Mouse (Mus musculus) cerebellum, adult 9-11 months (tissue): ENCODE measurements around the gene Ubp1.
A peak's percentile ranks its signal among the peaks of the same experiment; 100 is the strongest.

ENCODE experiments used
- DNase-seq: peaks from one replicate; pipeline ENCODE4 v3.0.0; 2022

The Ubp1 gene

DNA sequence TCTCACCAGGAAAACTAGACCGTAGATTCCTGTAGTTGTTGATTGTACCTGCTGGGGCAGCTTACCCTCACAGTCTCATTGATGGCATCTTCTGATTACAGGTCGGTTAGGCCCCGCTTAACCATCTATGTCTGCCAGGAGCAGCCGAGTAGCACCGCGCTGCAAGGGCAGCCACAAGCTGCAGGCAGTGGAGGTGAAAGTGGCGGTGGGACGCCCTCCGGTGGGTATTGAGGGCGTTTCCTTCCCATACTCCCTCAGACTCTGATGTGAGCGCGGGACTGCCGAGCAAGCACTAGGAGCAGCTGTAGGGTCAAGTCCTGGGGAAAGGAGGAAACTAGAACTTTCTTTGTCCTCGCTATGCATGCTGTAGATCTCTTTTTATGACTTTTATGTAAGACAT, 39.3 kb downstream of the Ubp1 start:
- no peak for DNase-seq

DNA sequence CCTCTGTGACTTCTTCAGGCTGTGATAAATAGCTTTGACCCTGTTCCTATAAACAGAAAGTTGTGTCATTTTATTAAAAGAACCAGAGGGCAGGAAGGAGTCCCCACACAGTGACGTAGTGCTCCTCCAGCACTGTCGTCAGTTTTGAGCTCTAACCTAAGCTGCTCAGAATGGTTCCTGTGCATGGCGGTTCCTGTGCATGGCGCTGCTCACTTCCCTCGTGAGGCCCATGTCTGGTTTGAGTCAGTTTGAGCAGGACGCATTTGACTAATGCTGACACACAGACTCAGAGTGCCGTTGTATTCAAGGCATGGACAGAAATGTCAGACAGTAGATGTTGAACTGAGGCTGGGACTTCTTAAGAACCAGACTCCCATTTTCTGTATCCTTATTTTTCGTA, 40.9 kb downstream of the Ubp1 start:
- no peak for DNase-seq

DNA sequence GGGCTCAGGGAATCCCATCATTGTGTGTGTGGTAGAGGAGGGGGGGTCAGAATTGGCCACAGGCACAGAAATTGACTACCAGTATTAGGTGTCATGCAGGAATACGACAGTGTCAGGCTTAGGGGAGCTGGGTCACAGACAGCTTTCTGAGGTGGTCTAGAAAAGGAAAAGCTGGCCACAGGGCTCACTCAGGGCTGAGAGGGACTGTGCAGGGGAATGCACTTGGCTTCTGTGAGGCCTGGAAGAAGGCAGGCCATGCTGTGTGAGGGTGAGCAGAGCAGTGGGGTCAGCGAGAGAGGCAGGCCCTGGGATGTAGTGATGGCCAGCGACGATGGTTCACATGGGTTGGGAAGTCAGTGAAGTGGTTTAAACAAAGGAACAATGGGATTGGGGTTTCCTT, 43.1 kb downstream of the Ubp1 start:
- no peak for DNase-seq

DNA sequence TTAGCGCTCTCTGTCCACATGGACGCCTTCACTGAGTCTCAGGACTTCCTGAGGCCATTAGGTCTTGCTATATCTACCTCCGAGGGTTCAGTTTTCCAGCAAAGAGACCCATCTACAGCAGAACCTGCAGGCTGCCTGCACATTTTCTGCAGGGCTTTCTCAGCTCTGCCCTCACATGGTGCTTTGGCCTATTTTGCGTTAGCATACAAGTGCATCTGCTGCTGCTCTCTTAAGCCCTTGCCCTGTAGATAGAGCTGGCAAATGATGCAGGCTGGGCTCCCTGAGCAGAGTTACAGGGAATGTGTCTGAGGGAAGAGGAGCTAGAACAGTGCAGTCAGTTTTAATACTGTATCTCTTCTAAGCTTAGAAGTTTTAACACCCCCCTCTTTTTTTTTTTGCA, 44.2 kb downstream of the Ubp1 start:
- DNase-seq: no peak

DNA sequence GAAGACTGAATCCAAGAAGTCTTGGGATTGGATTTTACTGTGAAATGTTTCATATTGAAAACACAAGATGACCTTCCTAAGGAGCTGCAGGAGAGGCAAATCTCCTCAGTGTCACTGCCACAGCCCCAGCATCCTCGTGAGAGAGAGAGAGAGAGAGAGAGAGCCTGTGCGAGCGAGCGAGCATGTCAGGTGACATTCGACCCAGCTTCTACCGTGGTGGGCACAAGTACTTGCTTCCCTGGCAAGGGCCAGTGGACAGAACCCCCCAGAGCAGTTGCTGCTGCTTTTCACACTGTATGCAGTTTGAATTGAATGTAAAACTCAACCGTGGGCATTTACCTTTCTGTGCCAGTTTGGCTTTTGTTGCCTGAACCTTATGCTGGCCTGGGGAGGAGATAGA, 44.7 kb downstream of the Ubp1 start:
- DNase-seq: no peak

DNA sequence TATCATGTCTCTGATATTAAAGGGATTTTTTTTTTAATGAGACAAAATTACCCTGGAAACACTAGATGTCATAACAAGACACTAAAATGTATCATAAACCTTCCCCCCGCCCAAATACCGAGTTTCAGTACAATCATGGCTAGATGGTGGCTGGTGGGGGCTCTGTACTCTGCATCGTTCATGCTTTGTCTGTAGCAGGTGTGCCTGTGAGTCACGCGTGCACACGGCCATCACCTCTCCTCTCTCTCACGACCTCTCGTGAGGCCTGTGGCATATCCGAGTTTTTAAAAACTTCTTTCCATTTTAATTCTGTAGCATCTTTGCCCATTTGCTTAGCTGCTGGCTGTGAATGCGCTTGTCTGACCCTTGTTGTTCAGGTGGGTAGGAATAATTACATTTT, 45.5 kb downstream of the Ubp1 start:
- no peak for DNase-seq

DNA sequence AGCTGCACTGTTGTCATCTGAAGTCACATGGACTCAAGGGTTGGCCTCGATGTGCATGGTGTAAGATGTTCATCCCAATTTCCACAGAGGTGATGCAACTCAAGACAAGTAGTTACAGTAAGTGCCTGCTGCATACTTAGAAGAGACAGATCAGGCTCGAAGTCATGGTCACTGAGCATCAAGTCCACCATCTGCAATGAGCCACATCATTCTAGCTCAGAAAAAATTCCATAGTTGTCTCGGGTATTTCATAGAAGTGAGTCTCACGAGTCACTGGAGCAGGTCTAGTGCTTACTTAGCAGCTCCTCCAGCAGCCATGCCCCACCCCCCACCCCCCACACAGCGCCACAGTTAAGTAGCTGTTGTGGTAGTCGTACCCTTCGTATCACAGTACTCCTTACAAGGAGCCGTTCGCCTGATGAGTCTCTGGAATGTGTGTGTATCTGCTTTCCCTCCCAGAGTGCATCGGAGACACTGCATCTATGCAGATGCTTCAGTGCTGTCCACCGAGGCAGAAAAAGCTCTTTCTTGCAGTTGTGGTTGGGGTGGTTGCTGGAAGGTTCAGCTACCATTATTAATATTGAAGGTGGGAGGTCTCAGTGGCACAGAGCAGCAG, 46.6 kb downstream of the Ubp1 start:
- DNase-seq: no peak

DNA sequence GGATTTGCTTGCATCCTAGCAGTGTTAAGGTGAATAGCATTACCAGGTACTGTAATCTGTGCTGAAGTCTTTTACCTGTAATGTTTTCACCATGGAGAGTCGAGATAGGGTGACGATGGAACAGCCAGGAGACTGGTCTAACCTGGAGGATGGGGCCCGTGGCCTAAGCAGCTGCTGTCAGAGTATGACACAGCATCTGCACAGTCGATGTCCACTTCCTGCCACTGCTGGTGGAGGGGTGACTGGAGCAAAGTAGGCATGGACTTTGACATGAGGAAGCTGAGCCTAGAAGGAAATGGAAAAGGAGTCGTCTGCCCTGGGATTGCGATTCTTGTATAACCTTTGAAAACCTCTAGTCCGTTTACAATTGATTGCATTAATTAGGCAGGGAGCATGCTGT, 47.9 kb downstream of the Ubp1 start:
- DNase-seq: no peak

DNA sequence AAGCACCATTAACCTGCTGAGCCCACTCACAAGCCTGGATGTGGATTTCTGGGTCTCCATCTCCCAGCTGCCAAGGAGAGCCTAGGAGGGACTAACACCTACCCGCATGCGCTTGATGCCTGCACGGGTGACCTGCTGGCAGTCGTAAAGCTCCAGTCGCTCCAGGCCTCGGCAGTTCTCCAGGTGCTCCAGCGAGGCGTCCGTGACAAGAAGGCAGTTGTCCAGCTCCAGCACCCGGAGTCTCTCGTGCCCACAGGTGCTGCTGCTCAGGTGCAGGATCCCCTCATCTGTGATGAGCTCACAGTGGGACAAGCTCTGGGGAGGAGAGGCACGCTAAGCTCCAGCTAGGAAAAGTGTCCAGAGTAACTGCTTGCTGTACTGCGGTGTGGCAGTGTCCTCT, 48.6 kb downstream of the Ubp1 start:
- DNase-seq: peak; percentile 51

DNA sequence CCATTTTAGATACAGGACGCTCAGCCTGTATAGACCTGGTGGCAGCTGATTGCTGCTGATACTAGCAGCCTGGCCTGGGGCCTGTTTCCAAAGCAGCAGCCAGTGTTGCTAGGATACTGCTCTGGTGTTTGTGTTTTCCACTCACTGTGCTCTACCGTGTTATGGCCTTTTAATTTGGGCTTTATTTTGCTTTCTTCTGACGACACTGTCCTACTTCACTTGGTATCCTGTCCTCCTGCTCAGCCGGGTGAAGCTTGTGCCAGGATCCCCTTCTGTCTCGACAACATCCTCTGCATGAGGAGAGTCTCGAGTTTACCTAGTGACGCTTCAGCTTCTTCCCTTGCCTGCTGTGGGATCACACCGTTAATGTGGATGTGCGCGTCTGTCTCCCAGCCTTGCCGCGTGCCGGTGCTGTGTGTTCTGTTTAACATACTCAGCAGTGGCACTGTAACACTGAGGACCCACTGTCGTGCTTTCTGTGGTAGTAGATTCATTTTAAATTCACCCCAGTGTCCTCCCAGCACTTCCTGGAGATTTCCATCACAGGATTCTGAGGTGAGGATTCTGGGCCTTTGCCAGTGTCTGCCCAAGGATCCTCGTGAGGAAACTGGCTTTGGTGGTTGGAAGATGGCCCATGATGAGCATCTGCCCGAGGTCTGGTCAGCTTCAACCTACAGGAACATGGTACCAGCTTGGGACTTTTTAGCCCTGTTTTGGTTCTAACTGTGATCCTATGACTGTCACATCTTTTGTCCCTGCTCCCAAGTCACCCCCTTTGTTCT, 50.6 kb downstream of the Ubp1 start:
- DNase-seq: peak; percentile 28

DNA sequence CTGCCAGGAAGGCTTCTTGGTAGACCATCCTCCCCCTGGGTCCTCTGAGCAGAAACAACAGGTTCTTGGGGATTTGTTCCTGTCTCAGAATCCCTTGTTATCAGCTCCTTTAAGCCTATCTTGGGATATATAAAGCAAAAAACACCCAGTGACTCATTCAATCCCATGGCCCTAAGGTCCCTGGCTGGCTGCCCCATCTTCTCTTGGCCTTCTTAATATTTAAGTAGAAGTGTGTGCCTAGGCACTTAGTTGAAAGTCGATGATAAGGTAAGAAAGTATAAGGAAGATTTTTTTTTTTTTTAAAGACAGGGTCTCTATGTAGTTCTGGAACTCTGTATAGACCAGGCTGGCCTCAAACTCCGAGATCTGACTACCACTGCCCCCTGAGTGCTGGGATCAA, 51.7 kb downstream of the Ubp1 start:
- no peak for DNase-seq

DNA sequence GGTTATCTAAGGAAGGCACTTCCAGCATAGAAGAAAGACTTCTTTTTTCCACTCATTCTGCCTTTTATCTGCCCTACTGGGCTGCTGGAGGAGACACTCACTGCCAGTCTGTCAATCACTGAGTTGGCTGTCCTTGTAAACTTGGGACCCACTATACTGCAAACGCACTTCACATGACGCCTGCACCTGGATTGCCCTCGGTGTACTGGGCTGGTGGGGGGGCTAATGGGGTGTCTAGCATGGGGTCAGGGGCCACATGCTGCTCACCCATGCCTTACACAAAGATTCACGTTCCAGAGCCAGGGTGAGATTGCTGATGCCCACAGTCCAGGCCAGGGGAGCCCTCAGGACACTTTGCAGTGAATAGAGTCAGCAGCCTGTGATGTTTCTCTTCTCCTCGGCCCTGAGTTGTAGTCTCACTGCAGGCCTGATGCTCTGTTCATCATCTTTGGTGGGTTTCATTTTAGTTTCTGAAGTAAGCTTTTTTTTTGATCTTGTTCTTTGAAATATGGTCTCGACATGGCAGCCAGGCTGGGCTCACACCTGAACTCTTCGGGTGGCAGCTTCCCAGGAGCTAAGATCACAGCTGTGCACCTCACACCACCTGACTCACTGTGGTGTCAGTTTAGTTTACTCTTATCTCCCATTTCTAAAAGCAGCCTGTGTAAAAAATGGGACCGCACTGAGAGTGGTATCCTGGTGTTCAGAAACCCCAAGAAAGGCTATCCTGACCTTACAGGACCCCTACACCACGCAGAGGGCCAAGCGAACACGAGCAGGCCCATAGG, 52.3 kb downstream of the Ubp1 start:
- no peak for DNase-seq

DNA sequence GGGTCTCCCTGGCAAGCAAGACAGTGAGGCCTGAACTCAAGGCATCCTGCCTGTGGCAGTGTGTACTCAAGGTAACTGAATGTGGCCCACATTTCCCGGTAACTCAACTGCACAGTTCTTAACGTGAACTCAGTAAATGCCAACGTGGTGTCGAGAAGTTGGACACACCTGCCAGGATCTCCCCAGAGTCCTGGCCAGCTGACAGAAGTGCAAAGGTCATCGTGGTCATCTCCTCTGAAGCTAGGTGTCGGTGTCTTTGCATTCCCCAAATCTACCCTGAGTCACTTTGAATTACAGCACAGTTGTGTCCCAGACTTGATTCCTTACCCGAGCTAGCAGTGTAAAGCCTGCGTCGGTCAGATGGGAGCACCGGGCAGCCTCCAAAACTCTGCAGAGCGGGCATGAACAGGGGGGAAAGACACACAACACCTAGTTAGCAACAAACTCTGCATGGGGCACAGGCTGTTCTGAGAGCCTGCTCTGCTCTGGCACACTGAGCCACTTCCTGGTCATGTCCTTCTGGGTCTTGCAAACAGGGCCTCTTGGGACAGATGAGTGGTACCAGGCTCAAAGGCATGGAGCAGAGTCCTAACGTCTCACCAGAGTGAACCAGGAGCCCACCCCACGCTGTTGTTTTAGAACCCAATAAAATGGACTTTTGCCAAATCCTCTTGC, 54.3 kb downstream of the Ubp1 start:
- no peak for DNase-seq

DNA sequence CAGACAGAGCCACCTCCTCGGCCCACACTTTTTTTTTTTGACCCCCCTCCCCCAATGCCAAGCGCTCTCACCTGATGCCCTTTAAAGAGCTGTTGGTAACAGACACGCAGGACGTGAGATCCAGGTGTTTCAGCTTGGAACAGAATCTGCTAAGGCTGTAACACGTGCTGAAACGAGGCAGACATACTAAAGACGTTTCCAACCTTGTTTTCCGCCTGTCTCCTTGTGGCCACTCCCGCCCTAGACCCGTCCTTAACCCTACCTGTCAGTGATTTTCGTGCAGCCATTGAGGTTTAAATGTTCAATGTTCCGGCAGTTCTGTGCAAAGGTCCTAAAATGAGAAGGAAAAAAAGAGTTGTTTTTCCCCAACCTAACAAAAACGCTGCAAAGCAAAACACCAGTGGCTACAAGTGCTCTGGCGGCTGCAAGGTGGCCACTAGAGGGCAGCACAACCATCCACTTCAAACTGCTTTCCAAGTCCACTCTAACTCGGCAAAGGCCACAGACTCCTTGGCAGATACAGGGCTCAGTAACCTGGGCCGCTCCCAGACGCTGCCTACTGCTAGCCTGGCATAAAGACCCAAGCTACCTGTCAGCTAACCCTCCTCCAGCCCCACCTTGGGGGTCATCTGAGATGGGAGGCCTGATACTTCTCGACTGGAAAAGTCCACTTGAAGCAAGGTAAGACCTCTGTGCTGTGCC, 60.0 kb downstream of the Ubp1 start:
- DNase-seq: peak; percentile 72

DNA sequence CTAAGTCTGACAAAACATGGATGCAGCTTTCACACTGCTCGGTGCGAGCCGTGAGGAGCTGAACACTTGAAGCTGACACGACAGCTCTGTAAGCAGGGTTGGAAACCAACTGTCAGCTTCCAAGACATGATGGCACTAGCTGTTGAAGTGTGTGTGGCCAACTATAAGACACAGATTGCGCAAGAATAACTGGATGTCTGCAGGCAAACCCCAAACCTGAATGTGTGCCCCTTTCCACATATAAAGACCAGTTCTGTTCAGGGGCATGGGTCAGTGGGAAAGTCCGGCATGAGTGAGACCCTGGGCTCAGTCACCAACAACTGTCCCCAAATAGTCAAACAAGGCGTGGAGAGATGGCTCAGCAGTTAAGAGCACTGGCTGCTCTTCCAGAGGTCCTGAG, 62.1 kb downstream of the Ubp1 start:
- DNase-seq: no peak

DNA sequence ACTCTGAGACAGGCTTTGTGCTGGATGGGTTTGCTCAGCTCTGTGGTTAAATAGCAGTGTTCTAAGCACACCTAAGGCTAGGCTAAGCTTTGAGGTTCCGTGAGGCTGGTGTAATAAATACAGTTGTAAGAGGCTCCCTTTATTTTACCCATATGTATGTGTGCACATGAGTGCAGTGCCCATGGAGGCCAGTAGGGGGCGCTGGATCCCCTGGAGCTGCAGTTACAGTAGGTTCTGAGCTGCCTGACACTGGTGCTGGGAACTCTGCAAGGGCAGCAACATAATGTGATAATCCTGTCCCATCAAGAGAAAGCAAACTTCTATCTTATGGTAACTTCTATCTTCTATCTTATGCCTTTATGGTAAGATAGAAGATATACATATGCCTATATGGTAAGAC, 67.6 kb downstream of the Ubp1 start:
- no peak for DNase-seq

DNA sequence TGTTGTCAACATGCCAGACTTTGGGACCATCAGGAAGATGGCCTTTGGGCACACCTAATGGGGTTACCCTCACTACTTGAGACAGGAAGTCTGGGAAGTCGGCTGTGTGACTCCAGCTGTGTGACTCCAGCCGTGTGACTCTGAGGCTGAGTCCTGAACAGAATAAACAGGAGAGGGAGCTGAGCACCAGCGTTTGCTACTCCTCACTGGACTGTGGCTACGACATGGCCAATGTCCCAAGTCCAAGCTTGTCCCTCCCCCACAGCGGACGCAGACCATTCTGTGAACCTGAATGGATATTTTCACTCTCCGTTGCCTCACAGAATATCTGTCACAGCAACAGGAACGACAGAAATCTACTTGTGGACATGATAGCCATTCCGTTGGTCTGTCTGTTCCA, 76.1 kb downstream of the Ubp1 start:
- DNase-seq: no peak

DNA sequence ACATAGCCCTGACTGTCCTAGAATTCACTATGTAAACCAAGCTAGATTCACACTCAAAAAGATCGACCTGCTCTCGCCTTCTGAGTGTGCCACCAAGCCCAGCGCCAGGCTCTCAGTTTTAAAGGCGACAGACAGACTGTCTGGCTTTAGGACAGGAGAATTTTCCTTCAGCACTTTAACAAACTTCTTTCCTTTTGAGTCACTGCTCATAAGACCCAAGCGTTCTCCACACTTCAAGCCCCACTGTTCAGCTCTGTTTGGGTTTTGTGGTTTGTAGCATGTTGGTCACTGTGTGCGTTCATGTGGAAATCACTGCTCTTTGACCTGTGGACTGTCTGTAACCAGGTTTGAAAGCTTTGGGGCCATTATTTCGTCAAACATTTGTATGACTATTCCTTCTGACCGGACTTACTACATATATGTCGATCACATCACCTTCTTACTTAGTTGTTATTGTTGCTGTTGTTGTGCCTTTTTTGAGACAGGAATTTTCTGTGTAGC, 77.2 kb downstream of the Ubp1 start:
- DNase-seq: no peak

DNA sequence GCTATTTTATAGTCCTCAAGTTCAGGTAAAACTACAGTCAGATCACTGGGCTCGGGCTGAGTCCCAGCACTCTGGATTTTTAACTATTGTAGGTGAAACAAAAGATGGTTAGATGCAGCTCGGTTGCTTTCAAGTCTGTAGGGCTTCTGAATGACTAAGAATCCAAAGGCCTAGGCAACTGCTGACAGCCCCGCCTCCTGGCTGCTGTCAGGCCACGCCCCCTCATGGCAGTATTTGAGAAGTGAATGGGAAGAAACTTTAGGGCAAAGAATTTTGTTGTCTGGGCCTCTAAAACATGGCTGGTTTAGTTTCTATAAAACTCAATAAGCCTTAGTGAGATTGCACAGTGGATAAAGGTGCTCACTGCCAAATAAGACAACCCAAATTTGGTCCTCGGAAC, 78.8 kb downstream of the Ubp1 start:
- DNase-seq: no peak

DNA sequence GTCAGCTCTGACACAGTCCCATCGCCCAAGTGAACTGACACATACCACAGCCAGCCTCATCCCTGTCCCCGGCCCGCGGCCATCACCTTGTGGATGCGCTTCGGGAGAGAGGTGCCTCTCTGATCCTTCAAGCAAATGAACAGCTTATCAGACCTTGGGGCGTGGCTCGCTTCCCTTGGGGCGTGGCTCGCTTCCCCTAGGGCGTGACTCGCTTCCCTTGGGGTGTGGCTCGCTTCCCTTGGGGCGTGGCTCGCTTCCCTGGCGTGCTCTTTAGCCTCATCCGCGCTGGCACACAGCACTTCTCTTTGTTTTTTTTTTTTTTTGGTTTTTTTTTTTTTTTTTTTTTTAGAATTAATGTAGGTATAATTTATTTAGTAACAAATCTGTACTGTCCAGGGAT, 80.5 kb downstream of the Ubp1 start:
- DNase-seq: no peak

DNA sequence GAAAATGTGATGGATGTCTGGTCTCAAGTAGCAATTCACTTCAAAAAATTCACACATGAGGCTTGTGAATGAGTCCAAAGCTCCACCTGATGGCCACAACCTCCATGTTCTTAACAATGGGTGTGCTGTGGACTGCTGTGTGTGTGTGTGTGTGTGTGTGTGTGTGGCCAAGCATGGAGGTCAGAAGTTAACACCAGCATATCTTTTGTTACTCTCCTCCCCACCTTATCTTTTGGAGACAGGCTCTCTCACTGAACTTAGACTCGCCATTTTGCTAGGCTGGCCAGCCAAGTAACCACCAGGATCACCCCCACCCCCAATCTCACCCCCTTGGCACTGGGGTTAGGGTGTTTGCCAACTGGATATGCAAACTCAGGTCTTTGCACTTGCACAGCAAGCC, 83.3 kb downstream of the Ubp1 start:
- DNase-seq: no peak

DNA sequence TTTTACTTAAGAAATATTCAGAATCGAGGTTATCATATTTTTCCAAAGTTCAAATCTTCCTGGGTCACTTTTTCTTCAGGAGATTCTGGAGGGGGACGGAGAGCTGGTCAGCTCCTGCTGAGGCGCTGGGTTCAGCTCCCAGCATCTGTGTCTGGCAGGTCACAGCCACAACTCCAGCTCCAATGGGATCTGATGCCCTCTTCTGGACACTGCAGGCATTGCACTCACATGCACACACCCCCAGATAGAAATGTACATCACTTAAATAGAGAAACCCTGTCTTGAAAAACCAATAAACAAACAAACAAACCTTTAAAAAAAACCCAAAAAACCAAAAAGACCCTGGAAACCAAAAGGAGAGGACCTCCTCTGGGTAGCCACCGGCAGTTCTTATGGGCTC, 85.0 kb downstream of the Ubp1 start:
- no peak for DNase-seq

DNA sequence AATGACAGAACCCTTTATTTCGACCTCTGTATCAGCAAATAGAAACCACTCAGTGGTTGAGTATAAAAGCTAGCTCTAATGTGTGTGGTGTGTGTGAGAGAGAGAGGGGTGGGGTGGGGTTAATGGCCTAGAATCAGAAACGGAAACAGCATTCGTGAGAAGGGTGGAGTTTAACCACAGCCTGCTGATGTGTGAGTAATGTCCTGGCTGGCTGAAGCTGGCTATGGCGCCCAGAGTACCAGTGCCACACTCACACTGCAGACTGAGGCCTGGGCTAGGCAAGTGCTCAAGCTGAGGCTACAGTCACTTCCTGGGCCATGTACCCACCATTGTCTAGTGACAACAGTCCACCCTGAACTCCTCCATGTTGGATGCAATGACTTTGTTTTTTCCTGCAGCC, 85.7 kb downstream of the Ubp1 start:
- DNase-seq: no peak
